Mouse (Mus musculus) kidney, postnatal 0 days (tissue): Measurements from ENCODE around the gene Dmrt1. TPM values are rescaled to one million over a fixed set of nuclear protein-coding genes. Genes with fewer than 3 reads are reported as not detected.
"Not testable (repeated sequence)": the region's sequence is repeated elsewhere in the genome, so short reads cannot be mapped to it uniquely, and the experiment has no call there.

ENCODE experiments used
- ATAC-seq: fragments of 200-750 bp; cut with Nextera tagmentation; replicated peaks from 2 replicates; pipeline ENCODE4 v1.8.0; 2017; ENCODE audit warnings: low read depth, moderate number of reproducible peaks, moderate TSS enrichment, moderate library complexity; ENCODE audit not compliant: low FRiP score
- DNase-seq: peaks from one replicate; pipeline ENCODE4 v3.0.0-alpha.2; 2016; ENCODE audit warnings: low spot score
- H3K27ac ChIP-seq: fragments of 300-500 bp; sonication (generic); 2 replicates; pipeline ENCODE4 v1.5.1; 2014; ENCODE audit warnings: mild to moderate bottlenecking
- H3K27me3 ChIP-seq: fragments of 300-500 bp; sonication (generic); 2 replicates; pipeline ENCODE4 v1.6.1; 2014; ENCODE audit warnings: low read length, mixed read lengths; ENCODE audit not compliant: insufficient read depth
- H3K36me3 ChIP-seq: fragments of 300-500 bp; sonication (generic); 2 replicates; pipeline ENCODE4 v1.6.1; 2014; ENCODE audit warnings: low read length, mixed read lengths; ENCODE audit not compliant: insufficient read depth
- H3K4me1 ChIP-seq: fragments of 300-500 bp; sonication (generic); replicated peaks from 2 replicates; pipeline ENCODE4 v1.6.1; 2014; ENCODE audit warnings: antibody characterized with exemption, low read length, mixed read lengths; ENCODE audit not compliant: insufficient read depth
- H3K4me2 ChIP-seq: fragments of 300-500 bp; sonication (generic); 2 replicates; pipeline ENCODE4 v1.6.1; 2014; ENCODE audit warnings: mild to moderate bottlenecking, low read length, moderate library complexity, mixed read lengths
- H3K4me3 ChIP-seq: fragments of 300-500 bp; sonication (generic); replicated peaks from 2 replicates; pipeline ENCODE4 v1.5.1; 2014; ENCODE audit warnings: low read depth, low read length
- H3K9ac ChIP-seq: fragments of 300-500 bp; sonication (generic); 2 replicates; pipeline ENCODE4 v1.6.1; 2014; ENCODE audit warnings: low read depth, low read length
- H3K9me3 ChIP-seq: fragments of 300-500 bp; sonication (generic); replicated peaks from 2 replicates; pipeline ENCODE4 v1.6.1; 2016; ENCODE audit warnings: low read length, inconsistent platforms, mixed read lengths
- CTCF ChIP-seq: IDR thresholded peaks from 2 replicates; pipeline ENCODE4 v1.5.1; 2016; ENCODE audit warnings: antibody characterized with exemption, low read depth, mild to moderate bottlenecking, moderate library complexity
- WGBS: fragments of 180-500 bp; shearing (Covaris S2); extraction: QIAGEN DNeasy Blood & Tissue Kit; methylation state at CpG from one replicate; pipeline ENCODE4 v1.1.7; 2014; 5-methylcytosine and 5-hydroxymethylcytosine counted together
- polyA plus RNA-seq: library from polyadenylated mRNA; unstranded; fragments of >200 nt; fragmentation: Nextera tagmentation; extraction: Ambion mirVana; gene quantifications from 2 replicates; pipeline ENCODE4 v1.2.1, GENCODE M21; 2015

Gene Dmrt1
- not detected in 2 replicates for polyA plus RNA-seq

DNA sequence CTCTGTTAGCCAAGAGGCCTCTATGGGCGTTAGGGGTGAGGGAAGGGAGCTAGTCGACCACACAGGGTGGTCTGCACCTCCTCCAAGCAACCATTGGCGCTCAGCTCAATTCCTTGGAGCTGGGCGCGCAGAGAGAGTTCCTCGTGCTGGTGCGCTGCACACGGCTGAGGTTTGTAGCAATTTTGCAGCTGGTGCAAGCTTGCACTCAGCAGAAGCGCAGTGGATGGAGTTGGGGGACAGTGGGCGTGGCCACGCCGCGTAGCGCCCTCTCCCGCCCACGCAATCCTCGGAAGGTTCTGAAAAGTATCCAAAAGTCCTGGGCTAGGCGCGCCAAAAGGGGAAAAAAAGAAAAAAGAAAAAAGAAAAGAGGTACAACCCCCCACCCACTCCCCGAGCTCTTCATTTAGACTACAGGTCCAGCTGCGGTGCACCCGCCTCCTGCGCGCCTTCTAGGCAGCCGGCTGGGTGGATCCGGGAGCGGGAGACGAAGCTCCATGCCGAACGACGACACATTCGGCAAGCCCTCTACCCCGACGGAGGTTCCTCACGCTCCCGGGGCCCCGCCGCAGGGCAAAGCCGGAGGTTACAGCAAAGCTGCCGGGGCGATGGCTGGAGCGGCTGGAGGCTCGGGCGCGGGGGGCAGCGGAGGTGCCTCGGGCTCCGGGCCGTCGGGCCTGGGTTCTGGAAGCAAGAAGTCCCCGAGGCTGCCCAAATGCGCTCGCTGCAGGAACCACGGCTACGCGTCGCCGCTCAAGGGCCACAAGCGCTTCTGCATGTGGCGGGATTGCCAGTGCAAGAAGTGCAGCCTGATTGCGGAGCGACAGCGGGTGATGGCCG, at the start of gene Dmrt1:
Dmrt1 (plus strand) TSS at position 259 of the 837 bp plus-strand sequence.
- DNase-seq, result no peak
- no peak for ATAC-seq
- WGBS, result 1% methylated on average over 62 of the region's 64 CpGs
- peak within 1 kb of the TSS; percentile 42 for H3K4me2 ChIP-seq
- no peak within 1 kb of the TSS for H3K9ac ChIP-seq
- no peak within 1 kb of the TSS for H3K27ac ChIP-seq
- no peaks in the 10 kb centered on the region for H3K9me3 ChIP-seq
- TF ChIP-seq CTCF, result no peak
- H3K27me3 ChIP-seq, result peaks cover 67% of the 10 kb centered on the region
- no peaks in the 10 kb centered on the region; the same call in 1 of the 2 replicates for H3K4me1 ChIP-seq
- peak within 1 kb of the TSS; percentile 27 for H3K4me3 ChIP-seq
- no peaks in the 10 kb centered on the region for H3K36me3 ChIP-seq

DNA sequence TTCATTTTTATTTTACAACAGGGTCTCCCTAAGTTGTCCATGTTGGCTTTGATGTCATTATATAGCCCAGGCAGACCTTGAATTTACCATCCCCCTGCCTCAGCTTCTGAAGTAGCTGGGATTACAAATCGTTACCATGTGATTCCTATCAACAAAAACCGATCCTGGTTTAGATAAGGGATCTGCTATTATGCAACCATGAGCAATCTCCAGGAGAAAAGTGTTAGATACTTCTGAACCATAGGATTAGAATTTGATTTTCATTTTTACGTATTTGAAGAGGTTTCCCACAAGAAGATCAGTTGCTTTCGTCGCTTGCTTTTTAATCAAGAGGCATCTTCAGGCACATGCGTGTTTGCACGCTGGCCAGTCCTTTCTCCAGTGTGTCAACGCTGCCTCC, 44.7 kb upstream of the Dmrt1 start:
- DNase-seq (no peak), ATAC-seq (no peak)
- Histone ChIP-seq H3K9me3 (no peaks in the 10 kb centered on the region), H3K4me3 (no peak overlapping the region), H3K27ac (no peak overlapping the region), H3K4me2 (no peak overlapping the region), H3K9ac (no peak overlapping the region), H3K4me1 (no peaks in the 10 kb centered on the region), H3K36me3 (no peaks in the 10 kb centered on the region), H3K27me3 (no peaks in the 10 kb centered on the region)
- no peak for TF ChIP-seq CTCF
- 85% methylated on average over 8 of the region's 8 CpGs for WGBS

DNA sequence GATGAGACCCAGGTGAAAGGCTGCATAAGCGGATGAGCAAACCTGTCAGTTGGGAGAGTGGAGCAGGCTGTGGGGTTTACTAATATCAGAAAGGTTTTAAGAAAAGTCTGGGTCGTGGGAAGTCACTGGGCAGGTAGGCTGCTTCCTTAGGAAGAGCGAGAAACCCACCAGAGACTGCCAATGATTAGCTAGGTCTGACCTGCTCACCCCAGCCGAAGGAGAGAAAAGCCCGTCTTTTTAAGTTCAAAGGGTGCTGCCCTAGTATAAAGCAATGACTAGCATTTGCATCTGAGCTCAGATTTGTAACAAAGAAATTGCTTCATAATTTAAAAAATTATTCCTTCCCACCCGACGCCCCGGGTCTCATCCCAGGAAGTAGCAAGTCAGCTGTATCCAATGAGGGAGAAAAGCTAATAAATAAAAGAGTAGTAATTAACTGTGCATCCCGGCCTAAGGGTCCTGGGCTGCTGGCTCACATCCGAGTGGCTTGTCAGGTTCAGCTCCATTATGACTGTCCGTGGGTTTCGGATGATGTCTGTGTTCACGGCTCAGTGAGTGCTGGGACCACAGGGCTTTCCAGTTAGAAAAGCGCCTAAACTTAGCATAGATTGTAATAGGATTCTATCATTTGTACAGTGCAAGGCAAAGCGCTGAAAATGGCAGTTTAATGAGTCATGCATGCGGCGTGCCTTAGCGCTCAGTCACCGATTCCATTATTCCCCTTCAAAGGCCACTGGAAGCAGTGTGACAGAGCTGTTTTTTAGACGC, 43.7 kb upstream of the Dmrt1 start:
- Histone ChIP-seq H3K27ac (no peak overlapping the region), H3K27me3 (no peaks in the 10 kb centered on the region), H3K4me2 (peak overlapping the region; percentile 40), H3K9ac (no peak overlapping the region), H3K36me3 (no peaks in the 10 kb centered on the region), H3K9me3 (no peaks in the 10 kb centered on the region), H3K4me1 (no peaks in the 10 kb centered on the region), H3K4me3 (no peak overlapping the region)
- DNase-seq, result peak; percentile 50
- 35% methylated on average over 20 of the region's 20 CpGs for WGBS
- no peak for TF ChIP-seq CTCF
- peak; percentile 49; the same call in 1 of the 2 replicates for ATAC-seq

GRCm38 (mm10) chr19:25475806-25476205, 29.6 kb upstream of the Dmrt1 start:
- not testable (repeated sequence) for H3K36me3 ChIP-seq, H3K9me3 ChIP-seq, H3K4me1 ChIP-seq, H3K27ac ChIP-seq, H3K4me3 ChIP-seq, H3K27me3 ChIP-seq, DNase-seq, H3K9ac ChIP-seq, H3K4me2 ChIP-seq, ATAC-seq
- 65% methylated on average over 4 of the region's 4 CpGs for WGBS
- TF ChIP-seq CTCF, result peak; percentile 55

GRCm38 (mm10) chr19:25479152-25479669, 26.2 kb upstream of the Dmrt1 start:
- 81% methylated on average over 5 of the region's 5 CpGs for WGBS
- ATAC-seq (no peak), DNase-seq (no peak)
- Histone ChIP-seq H3K27me3 (no peaks in the 10 kb centered on the region), H3K9ac (no peak overlapping the region), H3K4me3 (no peak overlapping the region), H3K4me2 (no peak overlapping the region), H3K4me1 (no peaks in the 10 kb centered on the region), H3K9me3 (no peaks in the 10 kb centered on the region), H3K36me3 (no peaks in the 10 kb centered on the region), H3K27ac (no peak overlapping the region)
- no peak for TF ChIP-seq CTCF

DNA sequence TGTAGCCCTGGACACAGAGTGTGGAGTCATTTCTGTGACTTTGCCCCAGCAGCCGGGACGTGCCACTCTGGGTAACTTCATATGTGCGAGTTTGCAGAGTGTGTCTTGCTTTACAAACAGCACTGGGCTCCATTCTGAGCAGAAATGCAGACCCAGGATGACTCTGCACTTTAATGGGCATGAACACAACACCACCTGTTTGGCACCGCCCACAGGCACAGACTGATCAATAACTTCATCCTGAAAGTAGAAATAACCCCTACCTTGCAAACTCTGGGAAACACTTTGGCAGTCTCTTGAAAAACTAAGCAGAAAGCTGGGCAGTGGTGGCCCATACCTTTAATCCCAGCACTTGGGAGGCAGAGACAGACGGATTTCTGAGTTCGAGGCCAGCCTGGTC, 24.6 kb upstream of the Dmrt1 start:
- no peaks in the 10 kb centered on the region for H3K4me1 ChIP-seq
- H3K27me3 ChIP-seq, result 0 out of 2 replicates have a peak, but pooled peaks cover 1% of the 10 kb centered on the region
- H3K9ac ChIP-seq, result no peak overlapping the region
- H3K9me3 ChIP-seq, result no peaks in the 10 kb centered on the region
- WGBS, result 88% methylated on average over 6 of the region's 6 CpGs
- no peak overlapping the region for H3K4me3 ChIP-seq
- no peaks in the 10 kb centered on the region for H3K36me3 ChIP-seq
- H3K27ac ChIP-seq, result no peak overlapping the region
- no peak for TF ChIP-seq CTCF
- H3K4me2 ChIP-seq, result no peak overlapping the region
- DNase-seq (no peak), ATAC-seq (no peak)
